Mouse (Mus musculus) ES-E14 (cell line): ENCODE data around the gene Adamts1.

ENCODE experiments used
- CHD2 ChIP-seq: IDR thresholded peaks from 2 replicates; pipeline ENCODE4 v1.6.1; 2014; ENCODE audit warnings: mild to moderate bottlenecking, low read depth, low read length, inconsistent platforms
- HCFC1 ChIP-seq: IDR thresholded peaks from 2 replicates; pipeline ENCODE4 v1.6.1; 2012; ENCODE audit warnings: low read length, inconsistent platforms, borderline replicate concordance; ENCODE audit not compliant: insufficient read depth
- MAFK ChIP-seq: IDR thresholded peaks from 2 replicates; pipeline ENCODE4 v1.6.1; 2014; ENCODE audit warnings: mild to moderate bottlenecking, low read depth, low read length, inconsistent platforms; ENCODE audit not compliant: insufficient read depth
- ZC3H11A ChIP-seq: IDR thresholded peaks from 2 replicates; pipeline ENCODE4 v1.6.1; 2012; ENCODE audit warnings: low read depth, mild to moderate bottlenecking, inconsistent platforms, low read length, borderline replicate concordance
- ZNF384 ChIP-seq: IDR thresholded peaks from 2 replicates; pipeline ENCODE4 v1.6.1; 2012; ENCODE audit warnings: low read depth, low read length, inconsistent platforms

DNA sequence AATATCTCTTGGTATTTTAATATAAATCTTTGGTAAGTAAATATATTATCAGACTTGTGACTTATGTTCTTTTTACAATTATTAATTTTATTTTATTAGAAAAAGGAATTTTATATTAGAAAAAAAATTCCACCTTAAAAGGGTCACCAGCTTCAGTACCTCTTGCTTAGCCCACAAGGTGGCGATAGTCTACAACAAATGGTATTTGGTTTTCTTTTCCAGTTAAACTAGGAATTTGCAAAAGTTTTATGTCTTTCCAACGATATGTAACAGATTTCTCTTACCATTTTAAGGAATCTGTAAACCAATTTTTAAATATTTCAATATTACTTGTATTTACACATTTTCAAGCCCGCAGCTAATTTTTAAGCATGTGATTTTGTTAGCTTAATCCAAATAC lies 4.2 kb upstream of the Adamts1 start:
- TF ChIP-seq MAFK = no peak
- TF ChIP-seq HCFC1 = no peak
- 0 out of 2 replicates have a peak, but pooled peaks have one; percentile 58 for TF ChIP-seq ZNF384
- TF ChIP-seq ZC3H11A = peak; percentile 79
- TF ChIP-seq CHD2 = no peak
